Mouse (Mus musculus): ENCODE measurements around the gene Mrap2. TPM values are rescaled to one million over a fixed set of nuclear protein-coding genes. Genes with fewer than 3 reads are reported as not detected.

The Mrap2 gene
- polyA plus RNA-seq, 1 experiment from 2014 or later: 0.30 TPM

DNA sequence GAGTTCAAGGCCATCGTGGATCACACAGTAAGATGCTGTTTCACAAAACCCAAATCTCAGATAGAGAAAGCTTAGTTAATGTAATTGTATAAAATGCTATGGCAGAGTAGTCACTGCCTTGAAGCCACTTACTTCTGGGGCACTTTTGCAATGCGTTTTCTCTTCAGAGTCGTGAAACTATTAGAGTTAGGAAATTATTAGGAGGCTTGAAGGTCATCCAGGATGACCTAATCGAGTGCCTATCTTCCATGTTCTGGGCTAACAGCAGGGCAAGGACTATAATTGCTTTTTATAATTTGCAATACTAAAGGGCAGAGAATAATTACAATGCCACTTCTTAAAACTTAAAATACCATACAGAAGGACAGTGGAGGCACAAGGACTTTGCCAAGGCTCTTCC is 43.2 kb downstream of the Mrap2 start:
- no peak for ATAC-seq (ENCODE audit: low FRiP score, low read depth)
- Histone ChIP-seq H3K27me3 (replicated peaks) (no peaks in the 10 kb centered on the region), H3K9me3 (0 out of 2 replicates have a peak, but pooled peaks cover 8% of the 10 kb centered on the region), H3K36me3 (peaks cover 23% of the 10 kb centered on the region), H3K4me3 (no peak overlapping the region), H3K27ac (no peak overlapping the region), H3K4me1 (no peaks in the 10 kb centered on the region), H3K9ac (no peak overlapping the region), H3K4me2 (replicated peaks) (no peak overlapping the region)
- 96% methylated on average over 4 of the region's 4 CpGs for WGBS

DNA sequence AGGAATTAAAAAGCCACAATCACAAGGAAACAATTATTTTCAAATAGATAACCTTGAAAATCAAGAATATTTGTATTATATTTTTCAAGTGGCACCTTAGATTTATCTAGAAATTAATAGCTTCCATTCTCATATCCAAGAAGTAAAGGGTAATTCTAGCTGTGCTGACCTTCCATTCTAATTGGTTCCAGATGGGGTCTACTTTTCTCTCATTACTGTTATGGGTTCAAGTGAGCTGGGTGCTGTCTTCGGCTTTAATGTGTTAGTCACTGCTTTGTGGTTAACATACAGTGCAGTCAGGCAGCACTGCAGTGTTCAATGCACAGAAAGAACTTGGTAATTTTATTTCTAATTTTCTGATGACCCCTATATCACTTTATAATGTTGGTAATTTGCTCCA is 49.6 kb downstream of the Mrap2 start:
- H3K9ac ChIP-seq: no peak overlapping the region
- peaks cover 47% of the 10 kb centered on the region for H3K36me3 ChIP-seq
- no peaks in the 10 kb centered on the region for H3K4me1 ChIP-seq
- no peak for ATAC-seq (ENCODE audit: low FRiP score, low read depth)
- no peak overlapping the region for H3K4me3 ChIP-seq
- WGBS: 82% methylated on average over 1 of the region's 1 CpGs
- no peaks in the 10 kb centered on the region for H3K27me3 ChIP-seq (replicated peaks)
- H3K27ac ChIP-seq: no peak overlapping the region
- 0 out of 2 replicates have a peak, but pooled peaks cover 8% of the 10 kb centered on the region for H3K9me3 ChIP-seq
- no peak overlapping the region for H3K4me2 ChIP-seq (replicated peaks)

DNA sequence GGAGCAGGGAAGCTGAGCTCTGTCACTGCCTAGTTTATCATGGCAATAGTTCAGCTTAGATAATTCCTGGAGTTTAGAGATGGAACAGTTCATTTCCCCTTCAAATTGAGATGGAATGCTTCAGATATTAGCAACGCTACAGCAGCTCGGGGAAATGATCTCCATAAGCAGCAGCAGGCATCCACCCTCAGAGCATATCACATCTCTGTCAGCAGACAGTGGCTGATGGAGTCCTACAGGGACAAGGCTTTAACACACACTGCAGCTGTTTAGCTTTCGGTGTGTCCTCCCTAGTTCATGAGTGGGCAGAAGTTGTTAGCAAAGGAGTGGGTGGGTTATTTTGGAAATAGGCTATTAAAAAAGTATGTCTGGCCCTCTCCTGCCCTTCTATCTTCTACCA is 53.2 kb downstream of the Mrap2 start:
- Histone ChIP-seq H3K4me1 (no peaks in the 10 kb centered on the region), H3K9ac (no peak overlapping the region), H3K4me3 (no peak overlapping the region), H3K27ac (no peak overlapping the region), H3K27me3 (replicated peaks) (no peaks in the 10 kb centered on the region), H3K4me2 (replicated peaks) (no peak overlapping the region), H3K9me3 (no peaks in the 10 kb centered on the region), H3K36me3 (peaks cover 32% of the 10 kb centered on the region)
- no peak for ATAC-seq (ENCODE audit: low FRiP score, low read depth)
- 93% methylated on average over 3 of the region's 3 CpGs for WGBS

DNA sequence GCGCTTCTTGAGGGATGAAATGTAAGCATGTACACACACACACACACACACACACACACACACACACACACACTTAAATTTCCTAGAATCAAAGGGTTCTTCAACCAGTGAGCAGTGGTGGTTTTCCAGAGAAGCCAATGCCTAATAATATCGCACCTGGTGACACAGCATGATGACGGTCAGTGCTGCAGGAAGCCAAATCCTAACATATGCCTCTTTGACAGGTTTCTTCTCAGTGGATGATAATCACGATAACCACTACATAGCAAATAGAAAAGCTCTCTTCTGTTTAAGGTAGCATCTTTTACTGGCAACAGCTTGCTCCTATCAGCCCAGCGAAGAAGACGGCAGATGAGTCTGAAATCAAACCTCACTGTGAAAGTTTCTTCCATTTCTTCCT is 53.9 kb downstream of the Mrap2 start:
- H3K4me1 ChIP-seq: no peaks in the 10 kb centered on the region
- ATAC-seq (ENCODE audit: low FRiP score, low read depth): no peak
- WGBS: 93% methylated on average over 6 of the region's 6 CpGs
- H3K4me3 ChIP-seq: no peak overlapping the region
- no peaks in the 10 kb centered on the region for H3K27me3 ChIP-seq (replicated peaks)
- peaks cover 29% of the 10 kb centered on the region for H3K36me3 ChIP-seq
- no peak overlapping the region for H3K4me2 ChIP-seq (replicated peaks)
- no peak overlapping the region for H3K27ac ChIP-seq
- no peaks in the 10 kb centered on the region for H3K9me3 ChIP-seq
- H3K9ac ChIP-seq: no peak overlapping the region

DNA sequence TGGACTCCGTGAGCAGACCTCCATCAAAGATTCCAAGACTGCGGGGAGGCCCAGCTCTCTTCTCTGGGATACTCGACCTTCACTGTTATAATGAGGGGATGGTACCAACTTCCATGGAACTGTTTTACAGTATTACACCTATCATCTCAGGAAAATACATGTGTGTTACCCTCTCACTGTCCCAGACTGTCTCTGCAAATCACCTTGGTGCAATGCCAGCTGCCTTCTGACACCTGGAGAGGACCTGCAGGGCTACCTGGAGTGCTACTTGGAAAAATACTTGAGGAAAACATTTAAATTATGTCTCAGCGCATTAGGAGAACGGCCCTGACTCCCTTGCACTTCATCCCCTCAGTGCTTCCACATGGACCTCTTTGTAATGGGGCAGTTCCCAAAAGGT is 56.3 kb downstream of the Mrap2 start:
- ATAC-seq (ENCODE audit: low FRiP score, low read depth): no peak
- H3K9ac ChIP-seq: no peak overlapping the region
- 96% methylated on average over 5 of the region's 5 CpGs for WGBS
- no peak overlapping the region for H3K4me2 ChIP-seq (replicated peaks)
- no peak overlapping the region for H3K4me3 ChIP-seq
- no peak overlapping the region for H3K27ac ChIP-seq
- H3K4me1 ChIP-seq: no peaks in the 10 kb centered on the region
- no peaks in the 10 kb centered on the region for H3K27me3 ChIP-seq (replicated peaks)
- H3K36me3 ChIP-seq: peaks cover 43% of the 10 kb centered on the region
- H3K9me3 ChIP-seq: no peaks in the 10 kb centered on the region

DNA sequence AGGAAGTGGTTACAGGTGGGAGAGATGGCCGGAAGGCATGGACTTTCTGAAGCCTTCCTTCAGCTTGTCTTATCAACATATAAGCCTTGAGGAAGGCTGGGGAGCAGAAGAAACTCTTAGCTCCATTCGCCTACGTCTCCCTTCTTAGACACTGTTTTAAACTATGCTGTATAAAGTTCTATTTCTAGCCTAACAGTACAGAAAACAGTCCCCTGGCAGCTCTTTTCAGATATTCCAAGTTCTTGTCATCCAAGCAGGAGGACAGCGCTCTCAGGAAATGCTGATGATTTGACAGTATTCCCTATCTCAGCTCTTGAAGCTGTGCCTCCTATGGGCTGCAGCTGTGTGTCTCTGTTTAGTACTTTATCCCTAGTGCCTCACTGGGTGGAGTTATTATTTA is 56.8 kb downstream of the Mrap2 start:
- ATAC-seq (ENCODE audit: low FRiP score, low read depth): no peak
- H3K9ac ChIP-seq: no peak overlapping the region
- H3K27me3 ChIP-seq (replicated peaks): no peaks in the 10 kb centered on the region
- no peaks in the 10 kb centered on the region for H3K9me3 ChIP-seq
- 92% methylated on average over 4 of the region's 4 CpGs for WGBS
- no peaks in the 10 kb centered on the region for H3K4me1 ChIP-seq
- no peak overlapping the region for H3K4me3 ChIP-seq
- H3K27ac ChIP-seq: no peak overlapping the region
- no peak overlapping the region for H3K4me2 ChIP-seq (replicated peaks)
- H3K36me3 ChIP-seq: peaks cover 44% of the 10 kb centered on the region

DNA sequence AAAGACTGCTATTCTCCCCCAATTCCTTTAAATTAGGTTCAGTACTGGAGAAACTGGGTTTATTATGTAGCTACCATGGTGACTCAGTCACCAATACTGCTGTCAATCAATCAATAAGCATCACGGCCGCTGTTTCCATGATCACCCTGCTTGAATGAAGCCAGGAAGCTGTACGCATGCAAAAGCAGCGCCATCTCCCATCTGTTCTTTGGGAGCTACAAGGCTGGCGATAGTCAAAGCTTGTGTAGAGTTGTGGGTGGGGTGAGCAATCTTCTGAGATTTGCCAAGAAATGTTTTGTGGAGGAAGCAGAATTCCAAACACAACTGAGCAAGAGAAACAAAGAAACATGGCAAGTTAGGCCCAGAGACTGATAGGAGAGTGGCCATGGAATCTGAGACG is 58.3 kb downstream of the Mrap2 start:
- Histone ChIP-seq H3K27me3 (replicated peaks) (no peaks in the 10 kb centered on the region), H3K4me1 (no peaks in the 10 kb centered on the region), H3K4me2 (replicated peaks) (no peak overlapping the region), H3K27ac (no peak overlapping the region), H3K9me3 (no peaks in the 10 kb centered on the region), H3K4me3 (no peak overlapping the region), H3K36me3 (peaks cover 44% of the 10 kb centered on the region), H3K9ac (no peak overlapping the region)
- WGBS: 88% methylated on average over 6 of the region's 6 CpGs
- ATAC-seq (ENCODE audit: low FRiP score, low read depth): no peak

DNA sequence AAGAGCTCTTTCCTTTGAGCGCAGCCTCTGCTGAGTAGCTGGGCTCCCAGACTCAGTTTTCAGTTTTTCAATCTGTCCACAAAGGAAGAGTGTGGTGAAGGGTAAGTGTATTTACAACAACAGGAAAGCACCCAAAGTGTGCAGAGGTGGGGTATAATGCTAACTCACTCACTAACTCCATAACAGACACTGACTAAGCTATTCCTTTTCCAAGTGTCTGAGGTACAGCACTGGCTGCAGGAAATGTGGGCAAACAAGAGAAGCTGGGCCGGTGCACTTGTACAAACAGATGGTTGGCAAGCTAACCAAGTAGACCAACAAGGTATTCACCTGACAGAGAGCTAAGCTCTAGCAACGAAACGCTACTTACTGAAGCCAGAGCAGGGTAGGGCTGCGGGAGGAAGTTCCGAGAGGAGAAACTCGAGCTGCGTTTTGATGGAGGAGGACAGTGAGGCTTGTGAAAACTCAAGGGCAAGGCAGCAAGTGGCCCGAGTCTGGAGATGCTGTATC is 66.8 kb downstream of the Mrap2 start:
- Histone ChIP-seq H3K4me3 (no peak overlapping the region), H3K27ac (no peak overlapping the region), H3K9me3 (no peaks in the 10 kb centered on the region), H3K4me2 (replicated peaks) (no peak overlapping the region), H3K9ac (no peak overlapping the region), H3K27me3 (replicated peaks) (no peaks in the 10 kb centered on the region), H3K36me3 (peaks cover 39% of the 10 kb centered on the region), H3K4me1 (no peaks in the 10 kb centered on the region)
- WGBS: 90% methylated on average over 9 of the region's 9 CpGs
- no peak for ATAC-seq (ENCODE audit: low FRiP score, low read depth)

DNA sequence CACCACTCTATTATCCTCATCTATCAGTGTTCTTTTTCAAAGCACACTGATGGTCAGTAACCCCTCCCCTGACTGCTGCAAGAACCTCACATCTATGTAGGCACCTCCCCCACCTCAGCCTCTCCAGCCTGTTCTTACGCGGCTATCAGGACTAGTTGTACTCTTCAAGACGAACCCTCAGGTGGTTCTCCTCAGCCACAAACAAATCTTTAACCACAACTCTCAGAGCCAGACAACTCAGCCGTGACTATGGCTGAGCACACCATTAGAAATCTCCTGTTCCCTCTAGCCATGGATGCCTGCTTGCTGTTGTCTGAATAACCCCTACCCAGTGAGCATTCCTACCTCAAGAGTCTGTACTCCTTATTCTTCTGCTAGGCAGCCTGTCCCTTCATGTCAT is 69.1 kb downstream of the Mrap2 start:
- Histone ChIP-seq H3K9me3 (no peaks in the 10 kb centered on the region), H3K27ac (no peak overlapping the region), H3K27me3 (replicated peaks) (no peaks in the 10 kb centered on the region), H3K36me3 (peaks cover 33% of the 10 kb centered on the region), H3K4me2 (replicated peaks) (no peak overlapping the region), H3K4me1 (no peaks in the 10 kb centered on the region), H3K4me3 (no peak overlapping the region), H3K9ac (no peak overlapping the region)
- 90% methylated on average over 4 of the region's 4 CpGs for WGBS
- no peak for ATAC-seq (ENCODE audit: low FRiP score, low read depth)

Other genes starting within 250 kb of the Mrap2 start
- gene Ripply2, start 128.8 kb upstream of the Mrap2 start, polyA plus RNA-seq (2016; fragmentation: Nextera tagmentation; extraction: Ambion mirVana): 2.3 and 3.7 TPM in 2 replicates
- gene Cyb5r4, start 122.3 kb upstream of the Mrap2 start, polyA plus RNA-seq (2016; fragmentation: Nextera tagmentation; extraction: Ambion mirVana): 110 and 116 TPM in 2 replicates
- 8.5 and 8.8 TPM in 2 replicates for gene Cep162, start 111.2 kb downstream of the Mrap2 start, polyA plus RNA-seq (2016; fragmentation: Nextera tagmentation; extraction: Ambion mirVana)